Mouse (Mus musculus): ENCODE data around the gene Kras.

The Kras gene

DNA sequence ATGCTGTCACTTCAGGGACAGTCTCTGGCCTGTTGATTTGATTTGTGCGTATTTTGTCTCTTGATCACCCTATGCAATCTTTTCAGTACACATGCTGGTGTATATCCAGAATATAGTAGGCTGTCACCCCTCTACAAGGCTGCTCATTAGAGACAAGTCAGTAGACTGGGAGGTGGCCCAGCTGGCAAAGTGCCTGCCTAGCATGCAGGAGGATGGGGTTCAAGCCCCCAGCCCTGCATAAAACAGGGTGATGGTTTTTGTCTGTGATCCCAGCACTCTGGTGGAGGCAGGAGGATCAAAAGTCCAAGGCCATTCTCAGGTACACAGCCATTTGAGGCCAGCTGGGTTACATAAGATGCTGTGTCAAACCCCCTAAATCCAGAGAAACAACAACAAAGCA is 63.9 kb downstream of the Kras start:
- DNase-seq: no peak

DNA sequence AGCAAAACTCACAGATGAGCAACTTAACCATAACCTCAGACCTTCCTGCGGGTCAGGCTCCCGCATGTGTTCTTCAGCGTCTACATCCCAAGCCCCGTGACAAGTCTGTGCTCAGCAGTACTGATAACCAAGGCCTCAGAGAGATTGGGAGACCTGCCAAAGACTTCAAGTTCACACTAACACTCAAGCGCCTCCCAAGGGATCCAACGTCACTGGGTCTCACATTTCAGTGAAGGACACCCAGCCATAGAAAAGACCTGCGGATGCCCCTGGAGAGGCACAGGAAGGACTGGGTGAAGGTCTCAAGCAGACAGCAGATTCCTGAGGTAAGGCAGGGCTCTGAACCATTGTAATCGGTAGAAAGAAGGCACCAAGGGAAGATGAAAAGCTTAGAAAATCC is 68.0 kb downstream of the Kras start:
- no peak for DNase-seq

DNA sequence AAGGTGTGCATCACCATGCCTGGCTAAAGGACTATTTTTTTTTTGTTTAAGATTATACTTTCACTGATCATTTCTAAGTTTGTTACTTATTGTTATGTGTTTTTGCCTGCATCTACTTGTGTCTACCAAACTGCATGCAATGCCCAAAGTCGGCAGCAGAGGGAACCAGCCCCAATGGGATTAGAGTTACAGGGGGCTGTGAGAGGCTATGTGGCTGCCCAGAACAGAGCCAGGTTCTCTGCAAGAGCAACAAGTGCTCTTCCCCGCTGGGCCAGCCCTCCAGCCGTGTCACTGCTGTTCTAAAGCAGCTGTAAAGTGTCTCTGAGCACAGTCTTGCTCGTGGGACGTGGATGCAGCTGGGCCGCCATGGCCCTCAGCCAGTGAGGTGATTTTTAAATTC is 70.4 kb downstream of the Kras start:
- DNase-seq: no peak

DNA sequence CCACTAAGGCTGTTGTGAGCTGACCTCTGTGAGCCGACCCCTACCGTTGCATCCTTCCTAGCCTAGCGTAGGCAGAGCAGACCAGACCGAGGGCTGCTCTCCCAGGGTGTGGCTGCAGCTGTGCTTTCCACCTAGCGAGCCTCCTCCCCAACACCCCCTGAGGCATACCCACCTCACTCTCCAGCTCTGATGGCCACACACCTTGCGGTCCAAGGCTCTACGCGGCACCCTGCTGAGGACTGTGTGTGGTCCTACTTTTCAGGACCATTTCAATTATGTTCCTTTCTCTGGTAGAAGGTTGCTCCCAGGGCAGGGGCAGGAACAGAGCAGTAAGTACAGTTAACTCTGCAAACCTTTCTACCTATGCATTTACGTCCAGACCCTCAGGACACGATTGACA is 73.6 kb downstream of the Kras start:
- DNase-seq: no peak

DNA sequence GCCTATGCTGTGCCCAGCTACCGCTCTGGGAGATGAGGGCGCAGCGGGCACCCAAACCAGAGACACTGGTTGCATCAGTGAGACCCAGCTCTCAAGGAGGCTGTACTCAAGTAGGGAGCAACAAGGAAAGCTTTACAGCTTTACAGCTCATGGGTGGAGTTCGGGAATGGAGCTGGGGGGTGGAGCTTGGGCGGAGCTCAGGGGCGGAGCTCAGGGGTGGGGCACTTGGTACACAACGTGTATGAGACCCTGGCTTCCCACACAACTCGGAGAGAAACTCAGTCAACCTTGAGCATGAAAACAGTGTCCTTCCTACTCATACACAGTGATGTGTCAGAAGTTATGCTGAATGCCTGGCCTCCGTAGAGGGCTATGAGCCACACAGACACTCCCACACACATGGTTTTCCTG is 74.5 kb downstream of the Kras start:
- no peak for DNase-seq

DNA sequence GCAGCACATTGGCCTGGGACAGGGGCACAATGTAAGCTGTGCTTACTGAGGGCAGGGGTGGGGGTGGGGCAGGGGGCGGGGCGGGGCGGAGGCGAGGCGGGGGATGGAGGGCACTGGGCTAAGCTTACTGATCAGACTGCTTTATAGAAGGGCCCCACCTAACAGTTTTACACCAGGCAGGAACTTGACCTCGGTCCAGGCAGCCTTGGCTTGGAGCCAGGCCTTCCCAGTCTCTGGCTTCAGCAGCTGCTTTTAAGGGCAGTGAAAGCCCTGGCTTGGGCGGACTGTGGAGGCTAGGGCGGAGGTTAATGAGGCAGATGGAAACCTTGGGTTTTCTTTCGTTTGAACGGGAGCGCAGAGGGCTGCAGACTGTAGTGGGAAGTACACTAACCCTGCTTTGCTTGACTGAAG is 76.3 kb downstream of the Kras start:
- no peak for DNase-seq

DNA sequence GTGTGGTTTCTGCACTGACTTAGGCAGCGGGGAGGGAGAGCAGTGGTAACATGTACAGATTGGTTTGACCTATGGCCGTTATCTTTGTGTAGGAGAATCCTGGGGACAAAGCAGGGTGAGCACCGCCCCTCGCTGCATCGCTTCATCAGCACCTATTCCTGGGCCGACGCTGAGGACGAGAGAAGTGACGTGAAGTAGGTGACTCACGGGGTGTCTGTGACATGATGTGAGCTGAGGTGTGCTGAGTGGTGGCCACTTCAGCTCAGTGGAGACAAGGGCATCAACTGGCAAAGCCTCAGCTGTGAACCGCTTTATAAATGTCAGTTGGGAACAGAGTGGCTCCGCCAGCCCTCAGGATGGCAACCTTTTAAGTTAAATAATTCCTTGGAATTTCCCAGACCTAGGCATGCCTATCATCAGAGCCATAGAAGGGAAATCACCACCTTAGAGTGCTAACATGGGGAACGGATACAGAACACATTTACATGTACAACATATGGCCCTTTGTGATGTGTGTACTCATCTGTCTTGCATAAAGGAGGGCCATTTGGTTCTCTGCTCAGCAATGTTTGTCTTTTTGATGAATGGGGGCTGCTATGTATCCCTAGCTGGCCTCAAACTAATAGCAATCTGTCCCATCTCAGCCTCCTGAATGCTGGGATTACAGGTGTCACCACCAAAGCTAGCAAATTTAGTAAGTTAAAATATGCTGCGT is 78.0 kb downstream of the Kras start:
- DNase-seq: no peak

All from cerebellum, adult 9-11 months (tissue).